Mouse (Mus musculus): ENCODE data around the gene Alppl2.

DNA sequence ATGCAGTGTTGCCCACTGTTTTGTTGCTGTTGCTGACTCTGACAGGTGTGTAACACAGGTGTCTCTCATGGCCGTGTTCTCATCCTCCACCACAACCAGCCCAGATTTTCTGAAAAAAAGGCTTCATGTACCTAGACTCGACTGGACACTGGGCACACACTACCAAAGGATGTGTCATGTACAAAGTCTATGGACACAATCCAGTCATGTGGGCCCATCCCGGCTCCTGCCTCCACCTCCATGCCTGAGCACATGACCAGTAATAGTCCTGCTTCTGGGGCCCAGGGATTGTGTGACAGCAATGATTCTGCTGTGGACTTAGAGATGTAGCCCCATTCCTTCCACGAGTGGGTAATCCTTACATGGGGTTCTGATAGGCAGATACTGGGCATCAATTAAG lies 18.8 kb upstream of the Alppl2 start:
- TF ChIP-seq POLR2A (IDR thresholded peaks at IDR 0.05; ENCODE audit: insufficient read depth, low read depth, low read length) (no peak), CTCF (IDR thresholded peaks at IDR 0.05; ENCODE audit: insufficient read depth, low read depth, low read length) (no peak)
